26 mouse cellular contexts compared by ENCODE assay signal in the genomic region with DNA sequence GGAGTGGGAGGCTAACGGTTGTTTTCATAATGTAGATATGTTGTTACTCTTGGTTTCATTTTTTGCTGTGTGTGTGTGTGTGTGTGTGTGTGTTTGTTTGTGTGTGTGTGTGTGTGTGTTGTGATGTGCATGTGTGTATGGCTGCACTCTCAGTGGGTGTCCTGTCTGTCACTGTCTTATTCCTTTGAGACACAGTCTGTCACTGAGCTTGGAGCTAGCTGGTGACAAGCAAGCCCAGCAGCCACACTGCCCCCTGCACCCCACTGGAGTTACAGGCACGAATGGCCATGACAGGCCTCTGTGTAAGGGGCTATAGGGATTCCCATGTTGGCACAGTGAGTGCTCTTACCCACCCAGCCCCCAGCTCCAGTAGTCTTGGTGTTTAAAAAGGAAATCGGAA. TPM values are rescaled to one million over a fixed set of nuclear protein-coding genes. Genes with fewer than 3 reads are reported as not detected.
A peak's percentile ranks its signal among the peaks of the same experiment; 100 is the strongest.
DNase-seq lines count a peak whose midpoint lies in the region; ATAC-seq and TF ChIP-seq lines count a peak whose summit lies in the region.
"Had no signal": no experiment of that assay in that cellular context is flagged by ENCODE, and none has a peak within 500 bp of the region (broad histone marks: within the 10 kb centered on the region; RNA-seq: fewer than 3 reads in every experiment).

No protein-coding gene starts in this region.

- H3K4me3 ChIP-seq in heart, embryonic 10.5 days: no peak overlapping the region
- no peak overlapping the region for H3K4me3 ChIP-seq in heart, embryonic 16.5 days (ENCODE audit: low read length)
- H3K4me3 ChIP-seq in heart, embryonic 11.5 days (ENCODE audit: low read depth, low read length): no peak overlapping the region
- H3K4me3 ChIP-seq in megakaryocyte, embryonic 14.5 days (replicated peaks): peak overlapping the region; percentile 28
- H3K4me3 ChIP-seq: erythroblast, embryonic 14.5 days; hindbrain, embryonic 15.5 days; limb, embryonic 13.5 days; lung, embryonic 15.5 days; neural tube, embryonic 15.5 days had no signal

- no peak overlapping the region for H3K27ac ChIP-seq in heart, embryonic 10.5 days
- H3K27ac ChIP-seq in heart, embryonic 16.5 days (ENCODE audit: low read length): 0 out of 2 replicates have a peak overlapping the region, but pooled peaks have one; percentile 14
- no peak overlapping the region for H3K27ac ChIP-seq in heart, embryonic 11.5 days (ENCODE audit: low read depth, low read length)
- H3K27ac ChIP-seq: hindbrain, embryonic 15.5 days; kidney, postnatal 0 days; limb, embryonic 13.5 days; neural tube, embryonic 15.5 days had no signal

- no peaks in the 10 kb centered on the region for H3K27me3 ChIP-seq in heart, embryonic 10.5 days (ENCODE audit: insufficient read depth, poor library complexity, severe bottlenecking)
- no peaks in the 10 kb centered on the region for H3K27me3 ChIP-seq in heart, embryonic 16.5 days (ENCODE audit: control insufficient read depth, insufficient read depth, low read length)
- no peaks in the 10 kb centered on the region for H3K27me3 ChIP-seq in heart, embryonic 11.5 days (ENCODE audit: control insufficient read depth, insufficient read depth, low read length)
- peaks cover 9% of the 10 kb centered on the region for H3K27me3 ChIP-seq in megakaryocyte, embryonic 14.5 days (replicated peaks)
- H3K27me3 ChIP-seq: hindbrain, embryonic 15.5 days; limb, embryonic 13.5 days; lung, embryonic 15.5 days; neural tube, embryonic 15.5 days had no signal

- no peaks in the 10 kb centered on the region for H3K36me3 ChIP-seq in heart, embryonic 10.5 days
- H3K36me3 ChIP-seq in heart, embryonic 16.5 days (ENCODE audit: control insufficient read depth, insufficient read depth): no peaks in the 10 kb centered on the region
- no peaks in the 10 kb centered on the region for H3K36me3 ChIP-seq in heart, embryonic 11.5 days (ENCODE audit: control insufficient read depth, insufficient read depth, low read length)
- no peaks in the 10 kb centered on the region for H3K36me3 ChIP-seq in megakaryocyte, embryonic 14.5 days (replicated peaks; ENCODE audit: low read length)
- H3K36me3 ChIP-seq: hindbrain, embryonic 15.5 days; lung, embryonic 15.5 days; neural tube, embryonic 15.5 days had no signal

- TF ChIP-seq CTCF in brain, embryonic 14.5 days (IDR thresholded peaks at IDR 0.05; ENCODE audit: borderline replicate concordance, extremely low read depth, insufficient read depth, insufficient read length): no peak

- H3K4me1 ChIP-seq in heart, embryonic 10.5 days: peaks cover 54% of the 10 kb centered on the region
- H3K4me1 ChIP-seq in heart, embryonic 16.5 days (ENCODE audit: control insufficient read depth, insufficient read depth, low read length): peaks cover 47% of the 10 kb centered on the region
- peaks cover 36% of the 10 kb centered on the region for H3K4me1 ChIP-seq in heart, embryonic 11.5 days (ENCODE audit: control insufficient read depth, insufficient read depth, low read length)
- peaks cover 6% of the 10 kb centered on the region; the same call in 1 of the 2 replicates for H3K4me1 ChIP-seq in megakaryocyte, embryonic 14.5 days

- H3K9ac ChIP-seq in heart, embryonic 16.5 days (ENCODE audit: low read length): no peak overlapping the region
- no peak overlapping the region for H3K9ac ChIP-seq in heart, embryonic 11.5 days (ENCODE audit: low read depth, low read length)
- H3K9ac ChIP-seq: hindbrain, embryonic 15.5 days; limb, embryonic 13.5 days; lung, embryonic 15.5 days; neural tube, embryonic 15.5 days had no signal

- H3K4me2 ChIP-seq in heart, embryonic 16.5 days (ENCODE audit: low read depth, low read length): no peak overlapping the region
- H3K4me2 ChIP-seq in heart, embryonic 11.5 days: no peak overlapping the region
- H3K4me2 ChIP-seq: hindbrain, embryonic 15.5 days; limb, embryonic 13.5 days; liver, embryonic 11.5 days; lung, embryonic 15.5 days; neural tube, embryonic 15.5 days had no signal

- 64% methylated on average over 3 of the region's 3 CpGs for WGBS in heart, embryonic 10.5 days
- 60% methylated on average over 3 of the region's 3 CpGs for WGBS in heart, embryonic 16.5 days
- whole genome bisulfite sequencing in heart, embryonic 11.5 days (ENCODE audit: insufficient replicate concordance): 61% methylated on average over 3 of the region's 3 CpGs

- H3K9me3 ChIP-seq in heart, embryonic 10.5 days: no peaks in the 10 kb centered on the region
- no peaks in the 10 kb centered on the region for H3K9me3 ChIP-seq in heart, embryonic 16.5 days (replicated peaks; ENCODE audit: control insufficient read depth, low read length)
- no peaks in the 10 kb centered on the region for H3K9me3 ChIP-seq in heart, embryonic 11.5 days (replicated peaks; ENCODE audit: control insufficient read depth, low read length)
- peaks cover 6% of the 10 kb centered on the region for H3K9me3 ChIP-seq in megakaryocyte, embryonic 14.5 days
- H3K9me3 ChIP-seq: hindbrain, embryonic 15.5 days; limb, embryonic 13.5 days; lung, embryonic 15.5 days; neural tube, embryonic 15.5 days had no signal

- DNase-seq in heart, adult 11 months: peak; percentile 66
- no peak for DNase-seq in heart, embryonic 10.5 days (ENCODE audit: low spot score)
- peak; percentile 39 for DNase-seq in brain, embryonic 14.5 days (ENCODE audit: low read depth)
- DNase-seq in adrenal gland, postnatal 10 days: no peak
- DNase-seq: adrenal gland, postnatal 36 days; B cell, adult 2 months; cerebellum, adult 2 months; cerebellum, postnatal 14 days; gastrocnemius, postnatal 14 days; kidney, adult 8-10 months; kidney, postnatal 4 days; lung, postnatal 4 days; right cerebral cortex, adult 18-20 months; spleen, adult 18-20 months; thymus, postnatal 14 days had no signal

- no peak for TF ChIP-seq POLR2A in brain, embryonic 14.5 days (IDR thresholded peaks at IDR 0.05; ENCODE audit: borderline replicate concordance, extremely low read depth, insufficient read depth, insufficient read length, poor library complexity, severe bottlenecking)

- no peak for ATAC-seq in heart, embryonic 16.5 days (replicated peaks; ENCODE audit: extremely low read depth, insufficient read depth, low FRiP score)
- ATAC-seq in heart, embryonic 11.5 days (replicated peaks; ENCODE audit: insufficient number of reproducible peaks, low FRiP score, low TSS enrichment): no peak
- no peak for ATAC-seq in megakaryocyte, adult 5-6 weeks (ENCODE audit: poor library complexity, severe bottlenecking)

RNA-seq across cellular contexts. Expression of a gene that starts 51.1 kb away (rescaled TPM):
- 7.2 and 8.6 TPM in 2 replicates for polyA plus RNA-seq in heart, embryonic 10.5 days (2016; fragmentation: Nextera tagmentation; extraction: Ambion mirVana)
- polyA plus RNA-seq in heart, embryonic 16.5 days (2015; fragmentation: Nextera tagmentation; extraction: Ambion mirVana): 7.3 TPM in 2 replicates
- polyA plus RNA-seq in heart, embryonic 11.5 days (2014; fragmentation: Nextera tagmentation; extraction: Ambion mirVana): 10.0 and 12.5 TPM in 2 replicates
- polyA plus RNA-seq in megakaryocyte, embryonic 14.5 days (2012; ENCODE audit: insufficient read depth, low replicate concordance): 0.77 TPM in 1 of 2 replicates, not detected in the other
- 13.3 and 16.1 TPM in 2 replicates for total RNA-seq in megakaryocyte, adult 5-6 weeks (2015)
- total RNA-seq in megakaryocyte, adult 5-6 weeks (2017): 20.7 and 26.0 TPM in 2 replicates
- polyA plus RNA-seq in brain, embryonic 14.5 days (2012; rRNA removed): 9.3 and 15.7 TPM in 2 replicates
- total RNA-seq in adrenal gland, postnatal 10 days (2021): 10 to 100 TPM; 82.4 to 85.1 TPM
- polyA plus RNA-seq: erythroblast, embryonic 14.5 days had no signal

Comparison
In these comparisons a context has a peak if more than half of its experiments do, and no peak if none do; other contexts are left out.
1. DNase-seq: peak in heart, adult 11 months (single experiment) and brain, embryonic 14.5 days (single experiment); none in heart, embryonic 10.5 days (single experiment) and adrenal gland, postnatal 10 days (single experiment).